Mouse (Mus musculus) small intestine, adult 2 months (tissue): ENCODE measurements at regions not wholly inside any gene's neighbourhood (a gene's known extent, or its start where the extent isn't known, plus 50 kb on each side); places are given as distances from the start of the nearest gene placed in this dataset.

ENCODE experiments used
- CTCF ChIP-seq: fragments of 200-500 bp; IDR thresholded peaks from 2 replicates; pipeline ENCODE4 v1.5.1; 2012; ENCODE audit warnings: low read depth, mild to moderate bottlenecking, control low read depth, inconsistent platforms, low read length, moderate library complexity, mixed read lengths; ENCODE audit not compliant: insufficient replicate concordance, insufficient read length; ENCODE audit errors: extremely low read depth
- POLR2A ChIP-seq: fragments of 200-500 bp; IDR thresholded peaks from 2 replicates; pipeline ENCODE4 v1.6.1; 2012; ENCODE audit warnings: low read depth, mild to moderate bottlenecking, control low read depth, inconsistent platforms, low read length, moderate library complexity

DNA sequence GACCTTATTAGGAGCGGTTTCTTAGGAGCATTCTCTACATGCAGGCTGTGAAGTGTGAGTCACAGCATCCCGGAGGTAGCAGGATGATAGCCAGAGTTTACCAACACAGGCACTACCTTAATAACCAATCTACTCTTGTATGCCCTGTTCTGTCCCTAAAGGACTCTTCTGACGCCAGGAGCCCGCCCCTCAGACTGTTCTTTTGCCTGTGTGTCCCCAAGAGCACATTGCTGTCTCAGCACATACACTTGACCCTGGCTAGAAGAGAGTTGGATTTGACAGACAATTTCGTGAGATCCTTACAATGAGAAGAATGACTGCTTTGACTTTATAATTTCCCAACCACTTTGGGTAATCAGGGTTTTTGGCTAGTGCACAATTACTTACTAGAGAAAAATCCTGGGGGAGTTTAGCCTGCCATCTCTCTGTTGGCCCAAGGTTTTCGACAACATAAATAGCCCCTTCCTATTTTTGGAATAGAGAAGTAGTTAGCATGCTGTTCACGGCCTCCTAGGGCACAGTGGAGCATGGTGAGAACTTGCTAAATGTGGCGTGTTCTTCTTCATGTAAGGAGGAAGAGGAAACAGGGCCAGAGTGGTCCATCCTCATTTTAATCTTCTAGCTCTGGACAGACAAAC lies 122.3 kb upstream of the C1qtnf7 start:
- TF ChIP-seq CTCF (no peak), POLR2A (no peak)
